Mouse (Mus musculus) cerebellum, adult 11-12 months (tissue): ENCODE results near the gene Steap3.
A peak's percentile ranks its signal among the peaks of the same experiment; 100 is the strongest.
"Not testable (repeated sequence)": the region's sequence is repeated elsewhere in the genome, so short reads cannot be mapped to it uniquely, and the experiment has no call there.

ENCODE experiments used
- DNase-seq: peaks from one replicate; pipeline ENCODE4 v3.0.0; 2022

The Steap3 gene

DNA sequence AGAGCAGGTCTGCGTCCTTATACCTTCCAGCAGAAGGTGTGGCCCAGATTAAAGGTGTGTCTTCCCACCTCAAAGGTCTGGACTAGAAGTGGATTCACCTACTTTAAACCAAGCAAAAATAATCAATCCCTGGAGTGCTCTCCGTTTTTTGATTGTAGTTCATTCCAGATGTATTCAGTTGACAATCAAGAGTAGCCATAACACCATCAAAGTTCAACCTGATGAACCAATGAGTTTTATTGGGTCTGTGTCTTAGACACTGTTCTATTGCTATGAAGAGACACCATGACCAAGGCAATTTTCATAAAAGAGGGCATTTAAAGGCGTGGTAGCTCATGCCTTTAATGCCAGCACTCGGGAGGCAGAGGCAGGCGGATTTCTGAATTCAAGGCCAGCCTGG is at the start of gene Steap3:
Gene Steap3, minus strand, starts transcription at position 101 of the 400 bp plus-strand sequence.
- DNase-seq: no peak

DNA sequence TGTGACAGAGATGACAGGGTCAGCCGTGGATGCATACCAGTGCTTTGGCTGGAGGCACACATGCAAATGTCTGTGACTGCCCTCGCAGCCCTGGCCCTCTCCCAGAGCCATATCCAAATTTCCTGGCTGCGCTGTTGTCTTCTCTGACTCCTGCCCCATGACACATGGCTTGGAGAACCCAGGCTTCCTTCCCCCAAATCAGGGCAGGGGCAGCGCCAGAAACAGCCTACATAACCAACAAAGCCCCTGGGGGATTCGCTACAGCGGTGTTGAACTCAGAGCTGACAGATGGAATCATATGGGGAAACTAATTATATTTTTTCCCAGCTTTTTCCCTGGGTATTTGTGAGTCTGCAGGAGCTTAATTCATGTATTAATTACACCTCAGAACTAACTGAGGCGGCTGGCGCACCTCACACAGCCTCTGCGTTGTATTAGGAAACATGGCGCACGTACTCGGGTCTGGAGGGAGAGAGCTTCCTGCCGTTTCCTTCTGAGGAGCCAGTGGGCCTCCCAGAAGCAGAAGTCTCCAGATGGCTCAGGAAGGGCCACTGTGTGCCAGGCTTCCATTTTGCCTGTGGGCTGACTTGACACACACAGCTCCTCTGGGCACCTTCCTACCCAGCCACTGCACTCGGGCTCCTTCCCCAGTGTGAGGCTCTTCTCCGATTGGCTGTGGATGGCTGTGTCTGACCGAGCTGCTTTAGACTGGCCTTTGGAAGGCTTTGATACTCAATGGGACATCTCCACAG is 48.9 kb upstream of the Steap3 start:
- DNase-seq: no peak

DNA sequence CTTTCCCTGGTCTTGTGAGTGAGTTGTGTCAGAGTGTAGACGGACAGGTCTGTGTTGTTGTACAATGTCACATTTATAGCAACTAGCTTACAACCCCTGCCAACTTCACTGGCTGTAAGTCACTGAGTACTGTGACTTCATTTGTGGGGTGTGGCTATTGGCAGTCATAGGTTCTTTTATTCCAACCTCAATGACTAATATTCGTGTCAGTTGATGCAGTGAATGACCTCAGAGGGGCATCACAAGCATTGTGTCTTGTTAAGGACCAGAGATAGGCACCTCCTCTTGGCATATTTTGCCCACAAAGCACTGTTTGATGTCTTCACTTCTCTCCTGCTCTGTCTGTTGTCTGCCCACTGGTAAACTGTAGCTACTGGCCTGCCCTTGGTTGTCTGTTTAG is 33.3 kb upstream of the Steap3 start:
- no peak for DNase-seq

DNA sequence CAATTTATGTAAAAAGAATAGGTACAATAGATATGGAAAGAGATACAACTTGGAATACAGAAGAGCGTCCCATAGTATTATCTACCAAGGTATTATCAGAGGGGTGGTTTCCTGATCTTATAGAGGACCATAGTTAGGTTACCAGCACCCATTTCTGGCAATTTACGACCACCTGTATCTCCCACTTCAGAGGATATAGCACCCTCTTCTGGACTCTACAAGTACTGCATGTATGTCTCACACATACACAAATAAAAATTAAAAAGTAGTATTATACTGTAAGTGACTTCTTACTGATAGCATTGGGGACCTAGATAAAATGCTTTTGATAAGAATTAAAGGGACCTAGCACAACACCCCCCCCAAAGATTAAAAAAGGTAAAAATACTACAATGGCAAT is 24.4 kb upstream of the Steap3 start:
- no peak for DNase-seq

DNA sequence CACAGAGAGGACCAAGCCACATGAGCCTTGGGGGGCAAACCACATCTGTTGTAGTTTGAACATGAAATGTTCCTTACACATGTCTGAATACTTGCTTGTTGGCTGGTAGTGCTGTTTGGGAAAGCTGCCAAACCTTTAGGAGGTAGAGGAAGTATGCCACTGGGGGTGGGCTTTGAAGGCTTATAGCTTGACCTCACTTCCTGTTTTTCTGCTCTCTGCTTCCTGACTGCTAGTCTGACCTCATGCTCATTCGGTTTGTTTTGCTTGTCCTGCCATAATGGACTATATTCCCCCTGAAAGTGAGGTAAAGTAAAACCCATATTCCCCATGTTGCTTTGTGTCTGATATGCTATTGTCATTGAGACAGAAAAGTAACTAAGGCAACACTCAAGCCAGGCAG is 21.3 kb upstream of the Steap3 start:
- no peak for DNase-seq

DNA sequence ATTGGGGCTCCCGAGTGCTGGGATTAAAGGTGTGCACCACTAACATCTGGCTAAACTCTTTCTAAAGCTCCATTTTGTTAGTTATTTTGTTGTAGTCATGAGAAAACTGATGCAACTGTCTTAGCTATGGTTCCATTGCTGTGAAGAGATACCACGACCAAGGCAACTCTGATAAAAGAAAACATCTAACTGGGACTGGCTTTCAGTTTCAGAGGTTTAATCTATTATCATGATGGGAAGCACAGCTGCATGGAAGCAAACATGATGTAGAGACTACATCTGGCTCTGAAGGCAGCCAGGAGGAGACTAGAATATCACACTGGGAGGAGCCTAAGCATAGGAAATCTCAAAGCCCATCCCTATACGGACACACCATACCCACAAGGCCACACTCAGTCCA is 19.2 kb upstream of the Steap3 start:
- no peak for DNase-seq

DNA sequence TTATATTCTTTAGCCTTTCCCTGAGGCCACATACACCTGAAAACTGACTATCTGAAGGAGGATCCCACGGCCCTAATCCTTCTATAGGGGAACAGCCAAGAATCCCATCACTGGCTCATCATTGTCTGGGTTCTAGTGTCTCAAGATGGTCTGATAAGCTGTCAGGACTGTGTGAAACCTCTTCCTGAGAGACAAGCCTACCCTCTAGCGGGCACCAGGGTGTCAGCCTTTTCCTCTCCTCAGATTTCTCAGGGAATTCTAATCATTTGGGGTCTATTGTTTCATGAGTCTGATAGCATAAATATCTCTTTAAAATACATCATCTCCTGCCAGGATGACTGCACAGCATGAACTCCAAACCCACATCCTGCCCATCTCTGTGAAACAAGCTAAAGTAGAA is 17.3 kb upstream of the Steap3 start:
- DNase-seq: no peak

DNA sequence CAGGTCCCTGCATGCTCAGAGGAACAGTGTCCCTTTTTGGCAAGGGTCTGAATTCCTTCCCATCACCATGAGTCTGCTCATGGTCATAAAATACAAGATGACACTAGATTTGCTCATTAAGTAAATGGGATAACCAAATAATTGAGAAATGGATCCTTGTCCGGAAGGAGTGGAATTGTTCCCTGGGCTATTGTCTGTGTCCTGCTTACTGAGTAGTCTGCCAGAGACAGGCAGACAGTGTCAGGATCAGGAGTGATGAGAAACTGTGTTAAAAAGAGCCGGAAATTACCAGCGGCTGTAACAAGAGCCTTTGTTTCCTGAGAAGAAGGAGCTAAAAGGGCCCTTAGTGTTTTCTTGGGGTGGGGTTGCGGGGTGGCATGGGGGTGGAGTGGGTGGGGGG is 15.2 kb upstream of the Steap3 start:
- DNase-seq: no peak

DNA sequence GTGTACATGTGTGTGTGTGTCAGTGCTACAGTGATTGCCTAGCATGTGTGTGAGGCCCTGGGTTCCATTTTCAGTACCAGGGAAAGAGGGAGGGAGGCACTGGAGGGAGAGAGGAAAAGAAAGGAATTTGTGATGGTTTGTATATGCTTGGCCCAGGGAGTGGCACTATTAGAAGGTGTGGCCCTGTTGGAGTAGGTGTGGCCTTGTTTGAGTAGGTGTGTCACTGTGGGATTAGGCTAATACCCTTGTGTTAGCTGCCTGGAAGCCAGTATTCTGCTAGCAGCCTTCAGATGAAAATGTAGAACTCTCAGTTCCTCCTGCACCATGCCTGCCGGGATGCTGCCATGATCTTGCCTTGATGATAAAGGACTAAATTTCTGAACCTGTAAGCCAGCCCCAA is 3.6 kb upstream of the Steap3 start:
- DNase-seq: not testable (repeated sequence)

DNA sequence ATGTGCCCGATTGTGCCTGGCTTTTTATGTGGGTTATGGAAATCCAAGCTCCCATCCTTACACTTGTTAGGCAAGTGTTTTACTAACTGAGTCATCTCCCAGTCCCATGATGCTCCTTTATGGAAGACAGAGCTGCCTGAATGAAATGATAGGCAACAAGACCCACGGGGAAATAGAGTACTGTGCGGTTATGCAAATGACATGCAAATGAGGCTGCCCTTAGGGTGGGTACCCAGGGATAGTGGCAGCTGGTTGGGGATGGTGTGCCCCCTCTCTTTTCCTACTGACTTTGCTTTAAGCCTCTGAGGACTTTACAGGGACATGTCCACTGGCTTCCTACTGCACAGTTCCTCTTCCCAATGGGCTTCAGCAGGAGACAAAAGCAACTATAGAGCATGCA is 2.7 kb upstream of the Steap3 start:
- no peak for DNase-seq

DNA sequence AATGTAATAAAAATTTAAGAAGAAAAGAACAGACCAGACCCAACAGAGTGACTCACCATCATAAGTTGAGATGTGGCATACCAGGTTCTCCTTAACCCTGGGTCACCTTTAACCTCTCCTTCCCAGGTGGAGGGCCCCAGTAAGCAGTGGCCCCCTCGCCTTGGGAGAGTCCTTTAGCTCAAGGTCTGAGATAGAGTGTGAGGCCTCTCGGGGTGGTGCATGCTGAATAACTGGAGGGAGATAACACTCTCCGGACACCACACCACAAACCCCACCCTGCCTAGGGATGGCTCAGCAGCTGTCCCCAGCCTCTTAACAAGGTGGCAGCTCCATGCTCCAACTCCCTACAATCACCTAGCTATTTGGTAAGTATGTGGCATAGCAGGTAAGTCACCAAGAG is 1.6 kb downstream of the Steap3 start:
- no peak for DNase-seq

DNA sequence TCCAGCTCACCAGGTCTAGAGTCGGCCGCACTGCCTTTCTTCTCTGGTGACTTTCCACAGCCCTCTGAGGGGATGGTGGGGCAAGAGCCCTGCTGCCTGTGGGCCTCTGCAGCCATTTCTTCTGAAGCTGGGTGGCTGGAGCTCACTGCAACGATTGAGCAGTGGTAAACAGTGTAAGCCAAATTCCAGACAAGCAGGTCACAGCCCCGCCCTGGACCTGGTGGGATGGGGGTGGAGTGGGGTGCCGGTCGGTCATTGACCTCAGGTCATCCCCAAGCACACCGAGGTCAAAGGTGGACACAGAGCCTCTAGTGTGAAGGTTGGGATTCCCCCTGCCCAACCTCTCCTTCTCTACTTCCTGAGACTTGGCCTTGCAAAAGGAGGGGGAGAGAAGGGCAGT is 2.4 kb downstream of the Steap3 start:
- no peak for DNase-seq

DNA sequence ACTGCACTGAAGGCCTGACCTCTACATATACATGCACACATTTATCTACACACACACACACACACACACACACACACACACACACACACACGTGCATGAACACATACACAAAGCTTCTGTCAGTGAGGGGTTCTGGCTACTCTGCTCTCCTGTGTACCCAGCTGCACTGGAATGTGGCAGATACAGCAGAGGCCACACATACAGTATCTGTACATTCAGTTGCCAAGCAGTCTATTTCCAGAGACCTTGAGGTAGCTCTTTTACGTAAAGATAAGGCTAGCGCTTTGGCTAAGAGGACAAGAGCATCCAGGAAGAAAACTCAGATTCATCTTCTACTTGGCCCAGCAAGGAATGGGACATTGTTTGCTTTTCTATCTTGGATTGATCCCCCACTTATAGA is 4.9 kb downstream of the Steap3 start:
- DNase-seq: no peak

DNA sequence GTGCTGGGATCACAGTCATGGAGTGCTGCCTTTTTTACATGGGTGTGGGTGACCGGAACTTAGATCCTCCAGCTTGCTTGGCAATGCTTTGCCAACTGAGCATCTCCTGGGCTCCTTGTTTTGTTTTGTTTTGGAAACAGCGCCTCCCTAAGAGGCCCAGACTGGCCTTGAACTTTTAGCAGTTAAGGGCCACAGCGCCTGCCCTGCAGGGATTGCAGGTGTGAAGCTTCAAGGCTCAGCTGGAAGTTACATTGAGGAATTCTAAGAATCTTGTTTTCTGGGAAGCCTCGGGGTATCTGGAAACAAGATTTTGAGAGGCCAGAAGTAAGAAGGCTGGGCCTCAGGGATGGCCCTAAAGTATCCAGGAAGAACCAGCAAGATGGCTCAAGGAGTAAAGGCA is 6.0 kb downstream of the Steap3 start:
- DNase-seq: no peak

DNA sequence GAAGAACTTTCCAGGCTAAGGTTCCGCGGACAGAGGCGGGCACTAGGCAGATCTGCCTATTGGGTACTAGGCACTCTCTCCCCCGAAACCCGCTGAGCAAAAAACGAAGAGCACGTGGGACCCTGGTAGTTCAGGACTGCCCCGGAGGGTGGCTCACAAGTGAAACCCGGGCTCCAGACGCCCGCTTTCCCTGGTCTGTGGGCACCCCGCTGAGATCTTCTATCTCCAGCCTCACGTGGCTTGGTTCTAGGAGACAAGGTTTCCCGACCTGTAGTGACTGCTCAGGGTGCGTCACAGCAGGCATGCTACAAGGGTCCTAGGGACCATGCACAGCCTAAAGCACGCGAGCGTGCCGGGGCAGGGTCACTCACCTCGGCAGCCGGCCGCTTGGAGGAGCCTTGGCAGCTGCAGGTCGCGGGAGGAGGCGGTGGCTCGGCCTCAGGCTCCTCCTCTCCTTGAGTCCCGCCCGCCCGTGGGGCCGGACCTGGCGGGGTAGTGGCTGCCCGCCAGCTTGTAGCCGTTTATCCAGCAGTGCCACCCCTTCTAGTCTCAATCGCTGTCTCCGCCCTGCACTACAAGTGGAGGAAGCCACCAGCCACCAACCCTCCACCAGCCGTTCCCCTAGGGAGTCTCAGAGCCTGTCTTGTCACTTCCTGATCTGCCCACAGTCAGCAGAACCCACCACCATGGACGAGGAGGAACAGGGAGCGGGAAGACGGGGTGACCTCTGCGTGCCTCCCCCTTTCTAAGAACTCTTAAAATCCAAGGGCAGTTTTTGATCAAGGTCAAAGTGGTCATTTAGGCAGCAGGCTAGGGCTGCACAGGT is 7.4 kb downstream of the Steap3 start:
- peak; percentile 34 for DNase-seq

DNA sequence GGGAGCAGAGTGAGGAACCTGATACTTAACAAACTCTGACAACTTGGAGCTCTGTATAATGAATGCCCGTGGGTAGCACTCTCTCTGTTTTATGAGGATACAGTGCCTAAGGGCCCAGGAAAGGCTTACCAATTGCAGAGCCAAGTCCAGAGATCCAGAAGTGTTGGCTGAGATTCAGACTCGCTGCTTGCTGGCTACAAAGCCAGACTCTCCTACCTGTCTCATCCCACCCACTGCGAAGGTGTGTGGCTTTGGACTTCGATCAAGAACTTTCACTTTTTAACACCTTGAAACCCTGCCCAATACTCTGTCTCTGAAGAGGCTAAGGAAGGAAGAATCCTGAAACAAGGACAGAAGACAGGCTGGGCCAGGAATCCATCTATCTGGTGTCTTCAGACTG is 9.3 kb downstream of the Steap3 start:
- no peak for DNase-seq

DNA sequence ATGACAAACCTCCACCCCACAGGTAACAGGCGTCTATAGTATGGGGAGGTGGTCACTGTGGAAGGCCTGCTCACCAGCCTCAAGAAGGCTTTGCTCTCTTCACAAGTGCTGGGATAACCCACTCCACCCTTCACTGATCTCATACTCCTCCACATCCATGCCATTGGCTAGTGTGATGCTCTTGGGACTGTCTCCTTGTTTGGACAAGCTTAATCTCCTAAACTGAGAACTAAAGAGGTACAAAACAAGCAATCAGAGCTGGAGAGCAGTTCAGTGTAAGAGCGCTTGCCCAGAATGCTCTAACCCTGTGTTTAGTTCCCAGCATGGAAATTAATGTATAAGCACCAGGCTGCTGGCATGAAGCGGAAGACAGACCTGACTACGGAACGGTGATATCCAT is 11.3 kb downstream of the Steap3 start:
- DNase-seq: no peak

DNA sequence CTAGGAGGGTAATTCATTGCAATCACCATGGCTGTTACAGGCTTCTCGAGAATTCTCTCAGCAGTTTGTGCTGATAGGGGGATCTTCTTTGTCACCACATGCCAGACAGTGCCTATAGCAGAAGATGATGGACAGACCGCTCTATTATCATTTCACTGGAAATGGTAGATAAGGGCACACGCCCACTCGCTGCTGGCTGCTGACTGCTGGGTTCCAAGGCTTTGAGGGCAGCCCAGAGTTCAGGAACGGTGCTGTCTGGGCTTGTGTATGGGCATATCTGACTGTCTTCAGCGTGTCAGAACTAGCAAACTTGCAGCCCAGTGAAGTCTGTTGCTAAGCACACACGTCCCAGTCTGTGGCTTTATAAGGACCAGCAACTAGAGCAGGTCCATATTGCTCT is 13.3 kb downstream of the Steap3 start:
- no peak for DNase-seq

DNA sequence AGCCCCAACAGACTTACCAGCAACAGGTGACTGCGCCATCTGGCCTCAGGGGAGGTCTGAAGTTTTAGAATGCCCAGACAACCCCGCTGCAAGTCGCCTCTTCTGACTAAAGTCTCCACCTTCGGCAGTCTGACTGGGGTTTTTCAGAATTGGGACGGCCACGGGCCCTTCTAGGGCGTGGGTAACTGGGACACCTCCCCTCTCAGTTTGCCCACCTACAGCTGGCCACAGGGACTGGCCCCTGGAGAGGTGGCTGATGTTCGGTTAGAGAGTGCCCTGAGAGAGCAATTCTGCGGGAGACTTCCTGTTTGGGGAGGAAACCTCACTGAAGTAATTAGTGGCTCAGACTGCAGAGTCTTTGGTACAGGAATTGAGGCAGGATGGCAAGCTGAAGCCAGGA is 13.8 kb downstream of the Steap3 start:
- DNase-seq: no peak

DNA sequence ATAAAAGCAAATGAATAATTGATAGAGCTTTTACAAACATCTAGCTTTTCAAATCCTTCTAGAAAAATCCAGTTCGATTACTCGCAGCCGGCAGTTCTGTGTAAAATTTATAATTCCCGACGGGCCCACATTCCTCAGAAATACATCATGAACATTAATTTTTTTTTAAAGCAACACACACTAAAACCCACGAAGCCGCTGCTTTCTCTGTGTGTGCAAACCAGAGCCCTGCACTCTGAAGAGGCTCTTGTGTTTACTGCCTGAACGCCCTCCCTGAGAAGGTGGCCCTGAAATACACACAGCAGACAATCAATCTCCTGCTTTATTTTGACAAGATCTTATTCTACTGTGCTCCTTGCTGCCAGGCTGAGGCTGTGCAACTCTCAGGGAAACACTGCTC is 14.3 kb downstream of the Steap3 start:
- DNase-seq: no peak

DNA sequence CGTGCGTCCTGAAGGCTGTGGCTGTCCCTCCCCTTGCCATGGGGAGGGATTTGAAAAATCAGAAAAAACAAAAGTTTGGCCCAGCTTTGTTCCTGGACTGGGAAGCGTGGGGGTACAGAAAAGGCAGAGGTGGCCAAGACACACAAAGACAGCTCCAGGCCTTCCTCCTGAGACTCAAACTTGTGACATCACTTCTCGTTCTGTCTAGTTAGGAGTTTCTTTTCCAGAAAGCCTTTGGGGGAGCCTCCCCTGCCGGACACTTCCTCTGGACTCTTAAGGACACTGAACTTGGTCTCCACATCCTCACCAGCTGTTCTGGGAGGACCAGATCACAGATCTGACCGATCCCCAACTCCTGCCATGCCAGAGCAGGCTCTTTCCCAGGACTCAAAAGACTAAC is 18.8 kb downstream of the Steap3 start:
- DNase-seq: no peak

DNA sequence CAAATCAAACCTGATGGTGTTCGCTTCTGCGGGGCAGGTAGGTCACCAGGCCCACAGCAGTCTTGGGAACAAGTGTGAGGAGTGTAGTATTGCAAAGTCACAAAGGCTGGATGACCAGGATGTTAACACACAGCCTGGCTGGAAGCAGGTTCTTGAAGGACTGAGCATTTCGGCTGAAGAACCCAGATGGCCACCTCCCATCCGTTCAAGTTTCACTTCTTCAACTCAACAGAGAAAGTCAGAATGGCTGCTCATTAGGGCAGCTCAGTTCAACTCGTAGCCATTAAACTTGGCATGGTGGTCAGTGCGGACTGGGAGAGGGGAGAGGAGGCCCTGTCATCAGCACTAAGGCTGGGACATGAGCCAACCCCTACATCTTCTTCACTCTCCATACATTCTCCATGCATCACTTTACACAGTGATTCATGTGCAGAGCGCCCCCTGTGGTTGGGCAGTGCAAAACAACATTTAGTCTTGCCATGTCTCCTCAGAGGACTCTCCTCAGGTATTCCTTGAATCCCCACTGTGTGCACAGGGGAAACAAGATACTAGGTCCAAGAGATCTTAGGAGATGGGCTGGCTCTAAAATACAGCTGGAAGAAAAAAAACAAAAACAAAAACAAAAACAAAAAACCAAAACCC is 19.9 kb downstream of the Steap3 start:
- DNase-seq: no peak

DNA sequence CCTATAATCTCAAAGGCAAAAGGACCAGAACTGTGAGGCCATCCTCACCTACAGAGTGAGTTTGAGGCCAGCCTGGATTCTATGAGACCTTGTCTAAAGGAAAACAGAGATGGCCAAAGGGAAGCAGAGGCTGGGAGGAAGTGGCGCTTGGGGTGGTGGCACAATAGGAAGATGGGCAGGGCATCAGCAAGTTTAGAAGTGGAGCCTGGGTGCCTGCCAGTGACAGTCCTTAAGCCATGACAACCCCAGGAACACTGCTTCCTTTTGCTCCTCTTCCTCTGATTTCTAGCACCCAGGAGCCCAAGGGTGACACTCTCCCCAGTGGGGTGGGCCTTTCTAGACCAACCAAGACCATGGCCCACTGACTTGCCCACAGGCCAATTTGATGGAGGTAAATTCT is 21.3 kb downstream of the Steap3 start:
- no peak for DNase-seq

DNA sequence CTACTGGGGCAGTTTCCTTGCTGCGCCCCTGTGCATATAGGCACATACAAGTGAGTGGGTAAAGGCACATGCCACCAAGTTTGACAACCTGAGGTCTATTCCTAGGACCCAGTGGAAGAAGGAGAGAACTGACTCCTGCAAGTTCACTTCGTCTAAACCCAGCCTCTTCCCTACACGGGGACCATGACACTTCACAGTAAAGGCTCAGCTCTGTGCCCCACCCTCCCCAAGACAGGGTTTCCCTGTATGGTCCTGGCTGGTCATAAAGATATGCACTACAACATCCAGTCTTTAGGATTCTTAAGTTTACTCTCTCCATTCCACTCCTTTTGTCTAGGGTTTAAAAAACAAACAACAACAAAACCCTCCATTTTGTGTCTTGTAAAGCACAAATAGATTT is 21.9 kb downstream of the Steap3 start:
- DNase-seq: no peak
